Mouse (Mus musculus): ENCODE data around the gene Tmbim1. TPM values are rescaled to one million over a fixed set of nuclear protein-coding genes. Genes with fewer than 3 reads are reported as not detected.

The Tmbim1 gene
- polyA plus RNA-seq, 1 experiment from 2014 or later, result 8.0 TPM

DNA sequence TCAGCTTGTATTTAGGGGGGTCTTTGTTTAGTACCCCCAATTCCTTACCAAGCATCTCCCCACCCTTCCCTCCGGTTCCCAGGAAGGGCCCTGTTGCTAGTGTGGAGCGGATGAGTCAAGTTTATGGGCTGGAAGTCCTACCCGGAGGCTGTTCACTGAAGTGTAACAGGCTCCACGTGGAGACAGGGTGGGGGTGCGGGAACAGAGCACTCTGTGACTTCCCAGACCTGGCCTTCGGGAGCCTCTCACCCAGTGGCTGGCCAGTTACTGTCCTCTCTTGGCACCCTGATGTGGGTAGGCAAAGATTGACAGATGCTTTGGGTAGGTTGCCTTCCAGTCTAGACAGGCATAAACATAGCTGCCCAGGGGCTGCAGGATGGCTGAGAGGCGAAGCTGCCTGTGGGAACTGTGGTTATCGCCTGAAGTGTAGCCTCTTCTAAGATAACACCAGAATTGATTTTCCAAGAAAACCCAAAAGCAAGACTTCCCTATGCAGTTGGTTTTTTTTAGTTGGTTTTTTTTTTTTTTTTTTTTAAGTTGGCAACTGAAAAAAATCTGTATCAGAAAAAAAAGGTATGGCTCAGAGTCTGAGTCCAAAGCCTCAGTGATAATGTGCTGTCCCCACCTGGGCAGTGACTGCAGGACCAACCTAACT is 27.4 kb downstream of the Tmbim1 start:
- H3K4me1 ChIP-seq (replicated peaks; ENCODE audit: control insufficient read depth, insufficient read depth, low read length), result peaks cover 3% of the 10 kb centered on the region; the same call in 1 of the 2 replicates
- no peak for ATAC-seq (ENCODE audit: low FRiP score)
- WGBS, result 58% methylated on average over 8 of the region's 8 CpGs

DNA sequence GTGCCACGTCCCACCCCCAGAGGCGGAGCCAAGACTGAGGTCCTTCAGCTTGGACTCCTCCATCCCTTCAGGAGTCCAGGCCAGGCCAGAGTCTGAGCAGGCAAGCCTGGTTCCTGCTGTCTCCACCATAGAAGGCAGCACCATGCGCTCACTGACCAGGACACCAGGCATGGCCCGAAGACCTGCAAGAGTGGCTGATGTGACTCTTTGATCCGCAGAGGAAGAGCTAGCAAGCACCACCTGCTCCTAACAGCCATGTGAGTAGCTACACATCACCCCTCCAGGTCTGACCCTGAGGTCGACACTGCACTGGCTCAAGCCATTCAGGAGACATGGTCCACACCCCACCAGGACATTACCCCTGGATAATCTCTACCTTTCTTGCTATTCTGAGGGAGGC is 28.4 kb downstream of the Tmbim1 start:
- no peak overlapping the region for H3K4me2 ChIP-seq (replicated peaks)
- WGBS, result 72% methylated on average over 6 of the region's 6 CpGs
- H3K27me3 ChIP-seq (ENCODE audit: control insufficient read depth, insufficient read depth, low read length), result no peaks in the 10 kb centered on the region
- no peak overlapping the region for H3K4me3 ChIP-seq (replicated peaks; ENCODE audit: low read length)
- no peak overlapping the region for H3K27ac ChIP-seq
- no peak for DNase-seq (ENCODE audit: low spot score)
- H3K9ac ChIP-seq, result no peak overlapping the region
- peaks cover 27% of the 10 kb centered on the region for H3K36me3 ChIP-seq (replicated peaks; ENCODE audit: control insufficient read depth, insufficient read depth)
- ATAC-seq (ENCODE audit: low FRiP score), result no peak
- H3K4me1 ChIP-seq (replicated peaks; ENCODE audit: control insufficient read depth, insufficient read depth, low read length), result no peaks in the 10 kb centered on the region
- H3K9me3 ChIP-seq (ENCODE audit: control insufficient read depth, low read length), result no peaks in the 10 kb centered on the region

More for the DNA sequence above, 27.4 kb downstream of the Tmbim1 start:
- Histone ChIP-seq H3K27ac (no peak overlapping the region), H3K27me3 (ENCODE audit: control insufficient read depth, insufficient read depth, low read length) (no peaks in the 10 kb centered on the region), H3K4me3 (replicated peaks; ENCODE audit: low read length) (no peak overlapping the region), H3K9me3 (ENCODE audit: control insufficient read depth, low read length) (no peaks in the 10 kb centered on the region), H3K9ac (no peak overlapping the region), H3K36me3 (replicated peaks; ENCODE audit: control insufficient read depth, insufficient read depth) (peaks cover 36% of the 10 kb centered on the region), H3K4me2 (replicated peaks) (no peak overlapping the region)
- no peak for DNase-seq (ENCODE audit: low spot score)

DNA sequence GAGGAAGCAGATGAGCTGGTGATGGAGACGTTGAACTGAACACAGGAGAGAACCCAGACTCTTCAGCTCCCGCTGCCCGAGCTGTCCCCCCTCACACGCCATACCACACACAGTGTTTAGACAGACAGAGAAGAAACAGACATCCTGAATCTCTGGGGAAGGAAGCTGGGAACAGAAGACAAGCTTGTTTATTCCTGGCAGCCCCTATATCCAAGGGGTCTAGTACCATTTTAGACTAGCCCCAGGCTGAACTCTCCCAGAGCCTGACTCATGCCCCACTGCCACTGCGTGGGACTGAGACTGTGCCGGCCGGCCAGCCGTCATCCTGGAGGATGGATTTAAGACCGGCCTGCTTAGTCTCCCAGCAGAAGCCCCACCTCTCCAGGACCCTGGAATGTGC is 30.4 kb downstream of the Tmbim1 start:
- H3K27ac ChIP-seq, result no peak overlapping the region
- no peaks in the 10 kb centered on the region for H3K27me3 ChIP-seq (ENCODE audit: control insufficient read depth, insufficient read depth, low read length)
- 49% methylated on average over 9 of the region's 9 CpGs for WGBS
- H3K4me1 ChIP-seq (replicated peaks; ENCODE audit: control insufficient read depth, insufficient read depth, low read length), result no peaks in the 10 kb centered on the region
- no peak for ATAC-seq (ENCODE audit: low FRiP score)
- no peaks in the 10 kb centered on the region for H3K9me3 ChIP-seq (ENCODE audit: control insufficient read depth, low read length)
- H3K9ac ChIP-seq, result no peak overlapping the region
- H3K4me2 ChIP-seq (replicated peaks), result no peak overlapping the region
- H3K36me3 ChIP-seq (replicated peaks; ENCODE audit: control insufficient read depth, insufficient read depth), result peaks cover 7% of the 10 kb centered on the region
- H3K4me3 ChIP-seq (replicated peaks; ENCODE audit: low read length), result no peak overlapping the region
- no peak for DNase-seq (ENCODE audit: low spot score)

DNA sequence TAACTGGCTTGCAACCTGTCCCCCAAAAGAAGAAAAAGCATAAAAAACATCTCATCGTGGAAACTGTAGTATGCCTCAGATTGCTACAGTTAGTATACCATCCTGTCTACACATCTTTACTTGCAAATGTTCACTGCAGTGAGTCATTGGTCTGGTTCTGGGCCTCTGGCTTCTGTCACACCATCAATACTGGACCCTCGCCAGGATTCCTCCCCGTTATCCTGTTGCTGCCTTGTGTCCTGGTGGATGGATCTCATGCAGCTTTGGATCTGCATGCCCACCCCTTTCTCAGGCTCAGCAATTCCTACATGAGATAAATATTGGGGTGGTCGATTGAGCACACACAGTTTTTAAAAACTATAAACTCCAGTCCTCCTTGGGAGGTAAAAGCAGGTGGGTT is 33.8 kb downstream of the Tmbim1 start:
- Histone ChIP-seq H3K9me3 (ENCODE audit: control insufficient read depth, low read length) (no peaks in the 10 kb centered on the region), H3K27ac (no peak overlapping the region), H3K4me3 (replicated peaks; ENCODE audit: low read length) (no peak overlapping the region), H3K27me3 (ENCODE audit: control insufficient read depth, insufficient read depth, low read length) (no peaks in the 10 kb centered on the region), H3K4me2 (replicated peaks) (no peak overlapping the region), H3K36me3 (replicated peaks; ENCODE audit: control insufficient read depth, insufficient read depth) (peaks cover 24% of the 10 kb centered on the region), H3K4me1 (replicated peaks; ENCODE audit: control insufficient read depth, insufficient read depth, low read length) (no peaks in the 10 kb centered on the region), H3K9ac (no peak overlapping the region)
- 81% methylated on average over 4 of the region's 4 CpGs for WGBS
- DNase-seq (ENCODE audit: low spot score), result no peak
- no peak for ATAC-seq (ENCODE audit: low FRiP score)

DNA sequence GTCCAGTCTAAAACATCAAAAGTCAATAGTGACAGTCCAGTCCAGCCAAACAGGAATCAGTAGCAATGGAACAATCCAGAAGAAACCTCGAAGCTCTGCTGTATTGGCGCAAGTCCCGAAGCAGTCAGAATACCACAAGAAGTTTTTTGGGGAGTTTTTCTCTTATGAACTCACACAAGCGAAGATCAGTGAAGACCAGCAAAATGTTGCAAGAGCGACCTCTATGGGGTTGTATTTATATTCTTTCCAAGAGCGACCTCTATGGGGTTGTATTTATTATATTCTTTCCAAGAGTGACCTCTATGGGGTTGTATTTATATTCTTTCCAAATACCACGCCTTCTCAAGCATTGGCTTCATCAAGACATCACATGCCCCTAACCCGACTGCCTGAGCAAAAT is 36.7 kb downstream of the Tmbim1 start:
- H3K27ac ChIP-seq, result no peak overlapping the region
- WGBS, result 91% methylated on average over 8 of the region's 8 CpGs
- peaks cover 53% of the 10 kb centered on the region for H3K36me3 ChIP-seq (replicated peaks; ENCODE audit: control insufficient read depth, insufficient read depth)

DNA sequence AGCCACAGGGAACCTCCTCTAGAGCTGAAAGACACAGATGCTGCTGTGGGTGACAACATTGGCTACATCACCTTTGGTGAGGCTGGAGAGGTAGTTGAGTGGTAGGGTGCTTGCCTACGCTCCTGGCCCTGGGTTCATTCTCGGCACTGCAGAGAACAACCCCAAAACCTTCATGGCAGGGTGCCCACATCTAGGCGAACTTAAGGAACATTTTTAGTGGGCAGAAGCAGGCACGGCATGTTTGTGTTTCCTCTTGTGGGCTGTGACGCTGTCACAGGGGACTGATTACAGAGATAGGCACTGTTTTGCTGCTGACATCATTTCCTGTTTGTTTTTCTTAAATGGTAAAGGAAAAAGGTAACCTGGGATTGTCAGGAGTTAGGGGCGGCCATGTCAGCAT is 42.9 kb downstream of the Tmbim1 start:
- Histone ChIP-seq H3K27ac (no peak overlapping the region), H3K9ac (no peak overlapping the region), H3K9me3 (ENCODE audit: control insufficient read depth, low read length) (no peaks in the 10 kb centered on the region), H3K27me3 (ENCODE audit: control insufficient read depth, insufficient read depth, low read length) (no peaks in the 10 kb centered on the region), H3K4me1 (replicated peaks; ENCODE audit: control insufficient read depth, insufficient read depth, low read length) (no peaks in the 10 kb centered on the region), H3K36me3 (replicated peaks; ENCODE audit: control insufficient read depth, insufficient read depth) (peaks cover 92% of the 10 kb centered on the region), H3K4me3 (replicated peaks; ENCODE audit: low read length) (no peak overlapping the region), H3K4me2 (replicated peaks) (no peak overlapping the region)
- no peak for ATAC-seq (ENCODE audit: low FRiP score)
- DNase-seq (ENCODE audit: low spot score), result no peak
- WGBS, result 91% methylated on average over 6 of the region's 6 CpGs

More for the DNA sequence above, 36.7 kb downstream of the Tmbim1 start:
- Histone ChIP-seq H3K4me2 (replicated peaks) (no peak overlapping the region), H3K4me1 (replicated peaks; ENCODE audit: control insufficient read depth, insufficient read depth, low read length) (no peaks in the 10 kb centered on the region), H3K4me3 (replicated peaks; ENCODE audit: low read length) (no peak overlapping the region), H3K27me3 (ENCODE audit: control insufficient read depth, insufficient read depth, low read length) (no peaks in the 10 kb centered on the region), H3K9ac (no peak overlapping the region), H3K9me3 (ENCODE audit: control insufficient read depth, low read length) (no peaks in the 10 kb centered on the region)
- ATAC-seq (ENCODE audit: low FRiP score) (no peak), DNase-seq (ENCODE audit: low spot score) (no peak)

DNA sequence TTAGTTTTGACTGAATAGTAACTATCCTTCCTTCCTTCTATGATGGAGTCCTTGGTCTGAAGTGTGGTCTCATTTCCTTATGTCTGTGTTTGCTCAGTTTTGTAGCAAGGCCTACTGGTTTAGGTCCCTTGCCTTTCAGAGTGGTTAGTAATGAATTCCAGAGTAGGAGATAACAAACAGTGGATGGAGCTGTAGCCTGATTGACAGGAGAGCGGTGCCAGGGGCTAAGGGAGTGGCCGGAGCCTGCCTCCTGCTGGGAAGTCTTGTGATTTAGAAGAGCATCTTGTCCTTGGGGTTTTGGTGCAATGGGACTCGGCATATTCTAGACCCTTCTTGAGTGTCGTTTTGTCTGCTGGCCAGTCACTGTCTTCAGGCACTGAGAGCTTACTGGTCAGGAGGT is 48.6 kb downstream of the Tmbim1 start:
- Histone ChIP-seq H3K4me2 (replicated peaks) (no peak overlapping the region), H3K36me3 (replicated peaks; ENCODE audit: control insufficient read depth, insufficient read depth) (peaks cover 90% of the 10 kb centered on the region), H3K9ac (no peak overlapping the region), H3K4me3 (replicated peaks; ENCODE audit: low read length) (no peak overlapping the region), H3K4me1 (replicated peaks; ENCODE audit: control insufficient read depth, insufficient read depth, low read length) (no peaks in the 10 kb centered on the region), H3K27ac (no peak overlapping the region), H3K9me3 (ENCODE audit: control insufficient read depth, low read length) (no peaks in the 10 kb centered on the region), H3K27me3 (ENCODE audit: control insufficient read depth, insufficient read depth, low read length) (no peaks in the 10 kb centered on the region)
- WGBS, result 83% methylated on average over 4 of the region's 4 CpGs
- ATAC-seq (ENCODE audit: low FRiP score), result no peak
- no peak for DNase-seq (ENCODE audit: low spot score)

DNA sequence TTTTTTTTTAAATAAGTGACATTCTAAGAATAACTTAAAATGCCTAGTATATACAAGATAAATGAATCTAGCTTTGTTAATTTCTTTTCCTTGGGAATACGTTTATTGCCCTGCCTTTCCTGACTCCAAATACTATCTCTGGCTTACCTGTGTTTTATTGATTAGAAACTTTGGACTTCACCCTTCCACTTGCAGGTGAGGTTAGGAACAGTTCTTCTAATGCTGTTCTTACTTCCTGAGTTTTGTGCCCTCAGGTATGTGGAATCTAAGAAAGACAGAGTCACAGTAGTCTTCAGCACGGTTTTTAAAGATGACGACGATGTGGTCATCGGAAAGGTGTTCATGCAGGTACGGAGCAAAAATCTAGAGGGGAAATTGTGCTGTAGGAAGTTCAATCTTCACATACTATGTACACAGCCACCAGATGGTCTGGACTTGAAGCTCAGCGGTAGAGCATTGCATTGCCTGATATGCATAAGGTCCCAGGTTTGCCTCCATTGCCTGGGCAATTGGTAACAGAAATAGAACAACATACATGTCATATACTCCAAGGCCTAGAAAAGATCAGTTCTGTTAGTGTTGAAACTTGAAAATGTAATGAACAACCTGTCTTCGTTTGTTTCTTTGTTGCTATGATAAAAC is 49.6 kb downstream of the Tmbim1 start:
- no peak overlapping the region for H3K4me3 ChIP-seq (replicated peaks; ENCODE audit: low read length)
- no peak overlapping the region for H3K9ac ChIP-seq
- no peak overlapping the region for H3K27ac ChIP-seq
- no peak overlapping the region for H3K4me2 ChIP-seq (replicated peaks)
- H3K27me3 ChIP-seq (ENCODE audit: control insufficient read depth, insufficient read depth, low read length), result no peaks in the 10 kb centered on the region
- no peak for DNase-seq (ENCODE audit: low spot score)
- ATAC-seq (ENCODE audit: low FRiP score), result no peak
- no peaks in the 10 kb centered on the region for H3K9me3 ChIP-seq (ENCODE audit: control insufficient read depth, low read length)
- over 99% methylated on average over 8 of the region's 8 CpGs for WGBS
- peaks cover 90% of the 10 kb centered on the region for H3K36me3 ChIP-seq (replicated peaks; ENCODE audit: control insufficient read depth, insufficient read depth)
- no peaks in the 10 kb centered on the region for H3K4me1 ChIP-seq (replicated peaks; ENCODE audit: control insufficient read depth, insufficient read depth, low read length)

DNA sequence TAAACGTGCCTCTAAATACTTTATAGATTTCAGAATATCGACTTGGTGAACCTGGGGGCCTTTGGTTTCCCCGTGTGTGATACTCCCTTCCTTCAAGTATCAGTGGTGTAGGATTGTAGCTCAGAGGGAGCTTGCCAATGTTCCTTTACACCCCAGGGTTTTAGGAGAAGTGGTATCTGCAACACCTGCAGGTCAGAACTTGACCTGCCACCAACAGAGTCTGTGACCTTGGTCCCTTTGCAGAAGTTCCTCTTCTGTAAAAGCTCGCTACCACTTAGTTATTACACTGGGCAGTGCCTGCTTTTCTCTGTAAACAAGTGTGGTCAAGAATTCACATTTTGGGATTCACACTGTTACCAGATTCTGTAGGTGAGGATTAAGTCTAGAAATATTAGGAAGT is 55.3 kb downstream of the Tmbim1 start:
- Histone ChIP-seq H3K36me3 (replicated peaks; ENCODE audit: control insufficient read depth, insufficient read depth) (peaks cover 71% of the 10 kb centered on the region), H3K4me1 (replicated peaks; ENCODE audit: control insufficient read depth, insufficient read depth, low read length) (no peaks in the 10 kb centered on the region), H3K4me2 (replicated peaks) (no peak overlapping the region), H3K27ac (no peak overlapping the region), H3K4me3 (replicated peaks; ENCODE audit: low read length) (no peak overlapping the region), H3K9ac (no peak overlapping the region), H3K9me3 (ENCODE audit: control insufficient read depth, low read length) (no peaks in the 10 kb centered on the region), H3K27me3 (ENCODE audit: control insufficient read depth, insufficient read depth, low read length) (no peaks in the 10 kb centered on the region)
- DNase-seq (ENCODE audit: low spot score), result no peak
- 90% methylated on average over 4 of the region's 4 CpGs for WGBS
- no peak for ATAC-seq (ENCODE audit: low FRiP score)

Measured in hindbrain, embryonic 14.5 days (tissue).